Mouse (Mus musculus) granulocyte monocyte progenitor cell, adult 5-6 weeks (primary cell): Measurements from ENCODE around the gene Fndc4. TPM values are rescaled to one million over a fixed set of nuclear protein-coding genes. Genes with fewer than 3 reads are reported as not detected.

Experiments used
- ATAC-seq: replicated peaks from 2 replicates; pipeline ENCODE4 v1.8.0; 2016; ENCODE audit warnings: mild to moderate bottlenecking, moderate TSS enrichment, inconsistent platforms; ENCODE audit not compliant: poor library complexity, severe bottlenecking
- total RNA-seq, 2 experiments: library from RNA; stranded (forward) in 1 of 2; stranded (reverse) in 1 of 2; fragments of 200-712, 200-1000 nt in 1 of 2; fragments of >200 nt in 1 of 2; fragmentation: Nextera tagmentation in 1 of 2; gene quantifications; 2 replicates each; pipeline ENCODE4 v1.2.3; 2014 to 2017

Fndc4 gene
- total RNA-seq (2014; fragmentation: Nextera tagmentation): not detected in 2 replicates
- not detected in 2 replicates for total RNA-seq (2017)

- no peak; the same call in 1 of the 2 replicates for ATAC-seq
Measured at GRCm38 (mm10) chr5:31295606-31296141, at the start of gene Fndc4. Gene Fndc4 (minus strand): TSS chr5:31296080.

GRCm38 (mm10) chr5:31328255-31328654, 32.4 kb upstream of the Fndc4 start:
- ATAC-seq: no peak; the same call in 1 of the 2 replicates

- peak; percentile 33; the same call in 1 of the 2 replicates for ATAC-seq
Measured at GRCm38 (mm10) chr5:31326850-31327249, 31.0 kb upstream of the Fndc4 start.

GRCm38 (mm10) chr5:31324085-31324484, 28.2 kb upstream of the Fndc4 start:
- no peak for ATAC-seq

GRCm38 (mm10) chr5:31322776-31323175, 26.9 kb upstream of the Fndc4 start:
- no peak for ATAC-seq

GRCm38 (mm10) chr5:31312806-31313205, 16.9 kb upstream of the Fndc4 start:
- no peak for ATAC-seq

- ATAC-seq: no peak
Measured at GRCm38 (mm10) chr5:31303093-31303492, 7.2 kb upstream of the Fndc4 start.

- no peak for ATAC-seq
Measured at GRCm38 (mm10) chr5:31301866-31302265, 6.0 kb upstream of the Fndc4 start.

- peak; percentile 52 for ATAC-seq
Measured at GRCm38 (mm10) chr5:31298486-31298885, 2.6 kb upstream of the Fndc4 start.

- no peak for ATAC-seq
Measured at GRCm38 (mm10) chr5:31297981-31298380, 2.1 kb upstream of the Fndc4 start.

GRCm38 (mm10) chr5:31297047-31297757, 1.3 kb upstream of the Fndc4 start, which contains the start of gene Gckr:
Gene Gckr (plus strand): TSS chr5:31297443.
- no peak for ATAC-seq

GRCm38 (mm10) chr5:31294964-31295605, 795 bp downstream of the Fndc4 start:
- no peak; the same call in 1 of the 2 replicates for ATAC-seq

- ATAC-seq: no peak
Measured at GRCm38 (mm10) chr5:31291361-31291688, 4.6 kb downstream of the Fndc4 start.

GRCm38 (mm10) chr5:31290521-31291360, 5.1 kb downstream of the Fndc4 start, which contains the start of gene Ift172:
Gene Ift172 (minus strand): TSS chr5:31291116.
- ATAC-seq: peak; percentile 87

GRCm38 (mm10) chr5:31289626-31290230, 6.2 kb downstream of the Fndc4 start:
- ATAC-seq: no peak

GRCm38 (mm10) chr5:31288655-31289054, 7.2 kb downstream of the Fndc4 start:
- ATAC-seq: no peak

GRCm38 (mm10) chr5:31288225-31288624, 7.7 kb downstream of the Fndc4 start:
- peak; percentile 18; the same call in 1 of the 2 replicates for ATAC-seq

GRCm38 (mm10) chr5:31279245-31279988, 16.5 kb downstream of the Fndc4 start:
- no peak for ATAC-seq

GRCm38 (mm10) chr5:31273018-31273417, 22.9 kb downstream of the Fndc4 start:
- ATAC-seq: no peak
